Mouse (Mus musculus): ENCODE measurements around the gene Dgkg.

GRCm38 (mm10) chr16:22645256-22645655 lies 11.8 kb downstream of the Dgkg start:
- TF ChIP-seq HCFC1 (IDR thresholded peaks at IDR 0.05; ENCODE audit: borderline replicate concordance, insufficient read depth, low read length) (no peak), ZC3H11A (IDR thresholded peaks at IDR 0.05; ENCODE audit: borderline replicate concordance, low read depth, low read length) (no peak), MAFK (IDR thresholded peaks at IDR 0.05; ENCODE audit: insufficient read depth, low read depth, low read length) (no peak)
